Mouse (Mus musculus) cerebellum, postnatal 25 days (tissue): ENCODE data around the gene Nhlrc4.

ENCODE experiments used
- DNase-seq, 2 experiments: peaks; one replicate each; pipeline ENCODE4 v3.0.0; 2021; ENCODE audit warnings: mixed read lengths in 2 of 2

The Nhlrc4 gene

DNA sequence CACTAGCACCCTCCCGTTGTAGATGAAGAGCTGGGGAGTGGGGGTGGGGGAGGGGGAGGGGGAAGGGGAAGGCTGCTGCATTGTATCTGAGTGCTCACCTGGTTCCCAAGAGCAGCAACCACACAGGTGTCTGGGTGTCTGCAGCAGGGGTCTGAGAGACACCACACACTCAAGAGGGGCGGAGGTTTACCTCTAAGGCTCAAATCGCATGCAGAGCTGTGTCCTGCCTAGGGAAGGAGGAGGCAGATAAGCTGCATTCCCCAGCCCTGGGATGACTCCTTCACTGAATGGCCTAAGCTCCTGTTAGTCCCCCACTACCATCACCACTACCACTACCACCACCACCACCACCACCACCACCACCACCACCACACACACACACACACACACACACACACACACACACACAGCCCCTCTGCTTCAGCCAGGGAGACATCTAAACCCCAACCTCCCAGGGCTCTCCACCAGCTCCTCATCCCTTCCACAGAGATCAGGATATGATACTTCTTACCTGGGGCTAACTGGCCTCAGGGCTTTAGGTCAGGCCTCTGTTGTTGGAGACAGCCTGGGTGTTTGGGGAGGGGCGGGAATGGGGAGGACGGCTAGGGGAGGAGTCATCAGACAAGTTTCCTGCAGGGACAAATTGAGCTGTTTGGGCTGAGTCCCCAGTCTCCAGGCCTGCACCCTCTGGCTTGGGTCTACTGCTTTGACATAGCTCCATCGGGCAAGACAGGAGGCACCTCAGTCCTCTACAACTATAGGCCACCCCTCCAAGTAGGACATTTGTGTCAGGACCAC, at the start of gene Nhlrc4, which contains the start of gene Pigq:
Nhlrc4 (minus strand) TSS at position 596 of the 798 bp plus-strand sequence.
Pigq (minus strand) TSS at position 571 of the 798 bp plus-strand sequence.
- DNase-seq = no peak

GRCm38 (mm10) chr17:25993489-25993888, 48.7 kb upstream of the Nhlrc4 start:
- DNase-seq = no peak

- DNase-seq = no peak
Measured at GRCm38 (mm10) chr17:25992274-25992673, 47.5 kb upstream of the Nhlrc4 start.

DNA sequence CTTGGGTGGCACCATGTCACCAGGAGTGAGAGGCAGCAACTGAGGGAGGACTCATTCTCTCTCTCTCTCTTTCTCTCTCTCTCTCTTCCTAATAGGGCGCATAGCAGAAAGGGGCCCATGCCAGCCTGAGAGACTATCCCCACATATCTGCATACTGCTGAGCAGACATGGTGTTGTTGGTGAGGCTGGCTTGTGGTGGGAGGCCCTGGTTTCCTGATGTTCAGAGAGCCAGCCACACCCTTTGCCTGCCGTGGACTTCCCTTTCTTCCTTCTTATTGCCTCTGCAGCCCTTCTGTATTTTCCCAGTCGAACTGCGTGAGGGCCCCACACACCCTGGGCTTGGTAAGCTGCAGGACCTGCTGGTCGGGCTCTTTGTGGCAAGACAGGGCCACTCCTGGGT, 45.6 kb upstream of the Nhlrc4 start:
- no peak for DNase-seq

GRCm38 (mm10) chr17:25985306-25986294, 40.8 kb upstream of the Nhlrc4 start, which contains the start of gene Capn15:
Gene Capn15 (minus strand): TSS chr17:25985796.
- DNase-seq = peak; percentile 95 to 97

DNA sequence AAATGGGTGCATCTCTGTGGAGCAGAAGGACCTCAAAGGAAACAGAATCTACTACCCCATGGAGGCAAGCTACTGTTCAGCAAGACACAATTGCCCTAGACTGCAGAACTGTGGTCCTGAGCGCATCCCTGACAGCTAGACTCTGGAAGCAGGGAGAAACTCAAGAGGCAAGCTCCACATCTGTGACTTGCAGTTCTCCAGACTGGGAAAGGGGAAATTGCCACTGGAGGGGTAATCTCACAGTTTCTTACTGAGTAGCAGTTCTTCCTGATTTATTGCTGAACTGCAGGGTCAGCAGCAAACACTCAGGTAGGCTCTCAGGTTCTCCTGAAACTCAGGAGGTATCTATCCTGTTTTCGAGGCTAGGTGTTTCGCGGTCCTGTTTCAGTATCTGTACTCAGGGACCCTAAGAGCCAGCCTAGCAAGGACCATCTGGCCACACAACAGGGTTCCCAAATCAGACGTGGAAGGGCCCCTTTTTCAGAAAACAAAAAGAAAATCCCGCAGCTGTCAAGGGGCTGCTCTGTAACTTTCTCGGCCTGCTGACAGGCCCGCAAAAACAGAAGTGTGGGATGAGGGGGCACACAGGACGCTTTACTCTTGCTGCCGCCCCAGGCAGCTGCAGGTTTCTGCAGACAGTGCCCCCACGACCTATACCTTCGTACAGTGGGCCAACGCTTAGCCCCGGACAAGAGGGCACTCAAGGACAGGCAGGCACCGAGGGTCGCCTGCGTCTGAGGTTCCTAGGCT, 40.0 kb upstream of the Nhlrc4 start:
- DNase-seq = no peak

- DNase-seq = no peak
Measured at GRCm38 (mm10) chr17:25984066-25984465, 39.3 kb upstream of the Nhlrc4 start.

GRCm38 (mm10) chr17:25982913-25983312, 38.2 kb upstream of the Nhlrc4 start:
- DNase-seq = no peak

DNA sequence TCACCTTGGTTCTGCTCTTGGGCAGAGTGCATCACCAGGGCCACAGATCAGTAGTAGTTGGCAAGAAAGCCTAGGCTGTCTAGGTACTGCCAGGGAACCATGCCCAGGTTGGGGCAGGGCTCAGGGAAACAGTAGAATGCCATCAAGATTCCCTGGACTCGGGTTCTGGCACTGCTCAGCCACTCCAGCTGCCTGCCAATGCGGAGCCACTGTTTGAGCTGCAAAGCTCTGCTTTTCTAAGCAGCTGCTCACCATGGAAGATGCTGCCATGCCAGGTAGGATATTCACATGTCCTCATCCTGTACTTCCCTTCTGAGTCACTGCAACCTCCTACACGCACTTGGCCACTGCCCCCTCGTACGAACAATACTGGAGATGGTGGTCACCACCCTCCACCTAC, 36.1 kb upstream of the Nhlrc4 start:
- DNase-seq = peak; percentile 77 to 83

GRCm38 (mm10) chr17:25979829-25980738, 35.3 kb upstream of the Nhlrc4 start:
- peak in 1 of 2 experiments; percentile 29 for DNase-seq

DNA sequence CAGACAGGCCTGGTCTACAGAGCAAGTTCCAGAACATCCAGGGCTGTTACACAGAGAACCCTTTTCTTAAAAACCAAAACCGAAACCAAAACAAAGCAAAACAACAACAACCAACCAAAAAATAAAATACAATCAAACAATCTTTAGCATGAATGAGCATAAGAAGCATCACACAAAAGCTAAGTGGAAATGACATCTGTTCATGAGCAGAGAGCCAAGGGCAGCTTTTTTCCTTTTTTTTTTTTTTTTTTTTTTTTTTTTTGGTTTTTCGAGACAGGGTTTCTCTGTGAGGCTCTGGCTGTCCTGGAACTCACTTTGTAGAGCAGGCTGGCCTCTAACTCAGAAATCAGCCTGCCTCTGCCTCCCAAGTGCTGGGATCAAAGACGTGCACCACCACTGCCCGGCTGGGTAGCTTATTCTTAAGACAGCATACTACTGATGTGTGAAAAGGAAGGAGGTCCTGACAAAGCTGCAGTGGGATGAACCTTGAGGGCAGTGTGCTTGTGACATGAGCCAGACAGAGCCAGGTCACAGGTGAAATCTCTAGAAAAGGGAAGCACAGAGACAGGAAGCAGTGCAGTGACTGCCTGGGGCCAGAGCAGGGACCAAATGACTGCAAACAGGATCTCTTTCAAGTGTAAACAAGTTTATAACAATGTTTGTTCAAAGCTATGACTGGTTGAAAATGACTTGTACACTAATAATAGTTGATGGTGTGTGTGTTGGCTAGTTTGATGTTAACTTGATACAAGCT, 26.4 kb upstream of the Nhlrc4 start:
- DNase-seq = no peak

DNA sequence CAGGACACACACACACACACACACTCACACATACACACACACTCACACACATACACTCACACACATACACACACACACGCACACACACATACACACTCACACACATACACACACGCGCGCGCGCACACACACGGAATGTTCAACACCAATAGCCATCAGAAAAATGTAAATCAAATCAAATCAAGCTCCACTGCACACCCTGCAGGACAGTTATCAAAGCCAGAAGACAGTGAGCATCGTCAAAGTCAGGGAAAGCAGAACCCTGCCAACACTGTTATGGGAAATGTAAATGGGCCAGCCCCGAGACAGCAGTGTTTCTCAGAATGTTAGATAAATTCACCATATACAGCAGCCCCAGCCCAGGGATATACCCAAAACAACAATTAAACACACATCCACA, 25.7 kb upstream of the Nhlrc4 start:
- DNase-seq = no peak

GRCm38 (mm10) chr17:25968176-25968575, 23.4 kb upstream of the Nhlrc4 start:
- DNase-seq = no peak

DNA sequence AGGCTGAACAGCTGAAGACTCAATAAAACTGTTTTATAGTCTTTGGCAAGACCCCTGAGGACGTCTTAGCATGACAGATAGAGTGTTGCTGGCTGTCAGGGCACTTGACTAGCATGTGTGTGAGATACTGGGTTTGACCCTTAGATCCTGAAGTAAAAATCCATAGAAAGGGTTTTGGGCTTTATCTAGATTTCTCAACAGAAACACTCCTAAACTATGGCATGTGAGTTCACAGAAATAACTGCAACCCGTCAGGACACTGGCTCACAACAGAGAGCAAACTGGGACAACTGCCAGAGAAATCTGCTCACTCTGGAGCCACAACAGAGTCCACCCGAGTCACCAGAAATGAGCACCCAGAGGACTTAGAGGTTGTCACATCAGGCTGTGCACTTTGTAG, 22.9 kb upstream of the Nhlrc4 start:
- DNase-seq = peak in 1 of 2 experiments; percentile 74

DNA sequence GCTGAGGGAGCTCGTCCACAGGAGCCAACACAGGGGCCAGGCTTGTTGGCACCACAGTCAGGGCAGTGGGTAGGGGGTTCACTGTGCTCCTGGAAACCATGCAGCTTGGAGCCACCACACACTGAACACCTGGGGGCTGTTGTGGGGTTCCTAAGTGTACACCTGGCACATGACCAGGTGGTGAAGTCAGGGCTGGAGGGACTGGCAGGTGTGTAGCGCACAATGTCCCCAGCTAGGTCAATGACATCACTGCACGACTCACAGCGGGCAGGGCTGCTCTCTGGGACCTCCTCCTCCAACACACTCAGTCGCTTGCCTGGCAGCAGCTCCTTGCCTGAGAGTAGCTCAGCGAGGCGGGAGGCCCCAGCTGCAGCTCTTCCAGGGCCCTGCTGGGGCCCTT, 19.5 kb upstream of the Nhlrc4 start:
- DNase-seq = peak in 1 of 2 experiments; percentile 69

- no peak for DNase-seq
Measured at GRCm38 (mm10) chr17:25962413-25962905, 17.7 kb upstream of the Nhlrc4 start.

DNA sequence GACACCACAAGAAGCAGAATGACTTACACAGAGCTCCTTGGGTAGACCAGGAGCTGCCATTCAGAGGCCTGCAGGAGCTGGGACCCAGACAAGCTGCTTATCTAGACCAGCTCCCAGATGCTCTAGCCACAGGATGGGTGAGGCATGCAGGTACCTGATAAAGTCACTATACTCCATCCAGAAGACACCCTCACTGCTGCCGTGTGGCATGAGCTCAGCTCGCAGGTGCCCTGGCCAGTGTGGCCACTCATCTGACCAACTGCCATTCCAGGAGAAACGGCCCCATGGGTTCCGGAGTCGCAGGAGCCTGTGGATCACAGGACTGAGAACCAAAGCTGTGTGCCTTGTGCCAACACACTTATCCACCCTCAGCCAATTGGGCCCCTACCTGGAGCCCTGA, 16.8 kb upstream of the Nhlrc4 start:
- no peak for DNase-seq

- DNase-seq = peak in 1 of 2 experiments; percentile 30
Measured at GRCm38 (mm10) chr17:25959630-25960467, 15.1 kb upstream of the Nhlrc4 start.

GRCm38 (mm10) chr17:25958771-25959494, 14.2 kb upstream of the Nhlrc4 start:
- peak; percentile 67 to 68 for DNase-seq
